Mouse (Mus musculus) layer of hippocampus, adult 2 months (tissue): ENCODE results near the gene Slc47a2. TPM values are rescaled to one million over a fixed set of nuclear protein-coding genes. Genes with fewer than 3 reads are reported as not detected.

Experiments used
- DNase-seq, 2 experiments: peaks; one replicate each; pipeline ENCODE4 v3.0.0; 2022; ENCODE audit warnings: low spot score in 2 of 2
- H3K27ac ChIP-seq: fragments of 200-600 bp; 2 replicates; pipeline ENCODE4 v1.8.1; 2022
- H3K4me3 ChIP-seq: fragments of 200-600 bp; 2 replicates; pipeline ENCODE4 v1.8.1; 2022; ENCODE audit warnings: mild to moderate bottlenecking
- CTCF ChIP-seq: fragments of 200-600 bp; conservative IDR thresholded peaks from 2 replicates; pipeline ENCODE4 v1.8.1; 2022; ENCODE audit warnings: antibody characterized with exemption, mild to moderate bottlenecking, moderate library complexity
- total RNA-seq, 2 experiments: library from RNA; stranded (reverse); gene quantifications; 2 replicates each; pipeline ENCODE4 v1.2.3; 2021

Gene Slc47a2
- total RNA-seq, 2 experiments from 2014 or later = not detected

DNA sequence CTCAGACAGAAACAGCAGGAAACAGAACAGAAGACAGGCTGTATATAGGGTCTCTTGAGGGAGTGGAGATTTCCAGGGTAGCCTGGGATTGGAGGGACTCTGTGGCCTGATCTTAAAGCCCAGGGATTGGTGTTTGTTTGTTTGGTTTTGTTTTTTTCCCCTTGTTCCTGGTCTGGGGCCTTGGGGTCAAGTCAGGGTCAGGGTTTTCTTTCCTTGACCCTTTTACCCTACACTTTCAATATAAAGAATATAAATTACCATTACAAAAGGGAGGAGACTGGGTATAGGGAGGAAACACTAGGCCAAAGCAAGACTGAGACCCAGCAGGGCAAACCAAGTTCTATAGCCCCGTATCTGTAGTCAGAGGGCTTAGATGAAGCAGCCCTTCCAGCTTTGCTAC is 46.1 kb downstream of the Slc47a2 start:
- TF ChIP-seq CTCF = no peak
- Histone ChIP-seq H3K27ac (no peak overlapping the region), H3K4me3 (no peak overlapping the region)
- no peak for DNase-seq

DNA sequence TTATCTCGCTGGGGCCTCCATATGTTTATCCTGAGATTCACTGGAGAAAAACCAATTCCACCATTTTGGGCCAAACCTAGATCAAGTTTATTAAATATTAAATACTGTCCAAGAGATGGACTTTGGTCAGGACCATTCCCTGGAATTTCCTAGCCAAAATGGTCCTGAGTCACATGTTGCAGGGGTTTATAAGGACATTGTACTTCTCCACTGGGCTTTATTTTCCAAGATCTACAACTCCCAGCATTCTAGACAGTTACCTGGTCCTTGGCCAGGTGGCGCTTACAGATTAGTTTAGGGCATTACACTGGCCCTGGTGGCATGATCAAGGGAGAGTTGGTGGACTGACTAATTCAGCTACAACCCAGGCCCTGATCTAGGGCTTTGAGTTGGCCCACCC is 47.1 kb downstream of the Slc47a2 start:
- DNase-seq = no peak
- TF ChIP-seq CTCF = no peak
- Histone ChIP-seq H3K4me3 (no peak overlapping the region), H3K27ac (no peak overlapping the region)

DNA sequence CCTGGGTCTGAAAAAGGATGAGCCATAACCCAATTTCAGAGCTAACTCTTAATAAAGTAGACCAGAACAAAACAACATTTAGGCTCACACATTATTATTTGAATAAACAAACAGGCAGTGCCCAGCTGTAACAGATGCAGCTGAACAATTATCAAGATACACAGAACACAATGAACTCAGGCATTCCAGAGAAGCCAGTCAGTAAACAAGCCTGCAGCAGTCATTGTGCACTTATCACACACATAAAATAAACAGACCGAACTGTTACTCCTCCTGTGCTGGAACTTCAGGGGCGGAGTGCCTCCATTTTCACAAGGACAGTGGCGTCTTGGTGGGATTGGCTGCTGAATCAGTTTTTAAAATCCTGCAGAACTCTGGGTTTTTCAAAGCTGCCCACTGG is 48.2 kb downstream of the Slc47a2 start:
- Histone ChIP-seq H3K4me3 (no peak overlapping the region), H3K27ac (no peak overlapping the region)
- TF ChIP-seq CTCF = no peak
- DNase-seq = no peak

DNA sequence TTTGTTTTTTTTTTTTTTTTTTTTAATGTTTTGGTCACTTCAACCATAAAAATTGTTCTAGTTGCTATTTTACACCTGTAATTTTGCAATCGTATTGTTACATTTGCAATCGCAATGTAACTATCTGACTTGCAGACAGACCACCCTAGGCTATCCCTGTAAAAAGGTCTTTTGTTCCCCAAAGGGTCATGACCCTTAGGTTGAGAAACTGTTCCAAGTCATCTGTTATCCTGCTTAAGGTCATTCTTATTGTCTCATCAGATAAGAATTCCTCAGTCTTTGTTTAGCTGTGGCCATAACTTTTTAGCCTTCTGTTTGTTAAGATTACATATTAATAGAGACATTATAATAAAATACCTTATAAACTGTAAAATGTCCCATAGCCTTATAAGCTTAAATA is 49.4 kb downstream of the Slc47a2 start:
- no peak overlapping the region for H3K27ac ChIP-seq
- no peak for TF ChIP-seq CTCF
- no peak overlapping the region for H3K4me3 ChIP-seq
- no peak for DNase-seq

DNA sequence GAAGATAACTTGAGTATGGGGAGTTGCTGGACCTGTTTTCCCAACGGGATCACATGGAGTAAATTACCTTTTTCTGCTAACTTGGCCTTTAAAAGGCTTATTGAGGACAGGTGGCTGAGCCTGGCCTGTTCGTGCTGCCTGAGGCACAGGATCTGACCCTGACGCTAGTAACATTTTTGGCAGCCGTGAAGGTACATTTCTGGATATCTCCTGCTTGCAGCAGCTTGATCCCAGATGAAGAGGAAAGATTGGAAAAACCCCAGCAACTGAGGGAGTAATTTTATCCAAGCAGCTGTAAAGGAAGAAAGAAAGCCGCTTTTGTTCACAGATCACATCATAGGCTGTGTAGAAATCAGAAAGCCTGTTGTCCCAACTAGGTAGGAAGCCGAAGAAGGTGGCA is 58.3 kb downstream of the Slc47a2 start:
- DNase-seq = no peak
- Histone ChIP-seq H3K27ac (no peak overlapping the region), H3K4me3 (no peak overlapping the region)
- no peak for TF ChIP-seq CTCF

DNA sequence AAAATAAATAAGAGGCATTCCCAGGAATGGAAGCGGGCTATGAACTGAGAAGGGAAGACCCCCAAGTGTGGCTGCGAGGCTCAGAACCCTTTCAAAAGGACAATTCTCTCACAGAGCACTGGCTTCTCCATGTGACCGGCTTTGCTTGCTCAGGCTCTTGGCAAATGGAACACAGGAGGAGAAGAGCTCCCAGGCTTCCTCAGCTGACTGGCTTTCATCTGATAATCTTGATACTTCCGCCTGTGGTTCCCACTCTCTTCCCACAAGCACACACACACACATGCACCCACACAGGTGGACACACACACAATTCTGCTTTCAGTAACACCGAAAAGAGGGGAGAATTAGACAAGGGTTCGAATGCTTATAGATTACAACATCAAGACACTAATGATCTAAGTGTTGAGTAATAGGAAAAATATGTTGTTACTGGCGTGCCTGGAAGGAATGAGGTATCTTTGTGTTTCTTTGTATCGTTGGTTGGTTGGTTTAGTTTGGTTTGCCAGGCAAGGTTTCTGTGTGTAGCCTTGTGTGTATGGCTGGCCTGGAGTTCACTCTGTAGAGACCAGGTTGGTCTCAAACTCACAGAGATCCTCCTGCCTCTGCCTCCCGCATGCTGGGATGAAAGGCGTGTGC is 59.1 kb downstream of the Slc47a2 start:
- TF ChIP-seq CTCF = no peak
- H3K4me3 ChIP-seq = no peak overlapping the region
- H3K27ac ChIP-seq = no peak overlapping the region
- no peak for DNase-seq

DNA sequence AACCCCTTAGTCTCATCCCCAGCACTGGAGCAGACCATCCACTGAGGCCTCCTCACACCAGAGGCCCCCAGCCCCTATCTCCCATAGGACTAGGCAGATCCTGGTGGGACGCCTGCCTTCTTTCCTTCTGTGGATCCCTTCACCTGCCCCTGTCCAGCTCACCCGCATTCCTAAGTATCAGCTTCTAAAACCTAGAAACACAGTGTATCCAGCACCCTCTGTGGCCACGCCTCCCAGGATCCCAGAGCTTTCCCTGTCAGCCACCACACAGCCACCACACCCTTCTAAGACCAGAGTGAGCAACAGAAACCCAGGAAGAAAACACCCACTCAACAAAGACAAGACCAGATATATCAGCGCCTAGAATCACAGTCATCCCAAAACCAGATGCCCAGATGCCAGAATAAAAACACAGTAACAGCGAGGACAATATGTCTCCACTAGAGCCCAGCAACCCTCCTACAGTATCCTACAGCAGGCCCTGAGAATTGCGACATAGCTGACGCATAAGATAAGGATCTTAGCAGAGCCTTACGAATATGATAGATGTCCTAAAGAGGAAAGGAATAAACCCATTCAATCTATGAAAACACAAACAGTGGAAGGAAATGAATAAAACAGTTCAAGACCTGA is 64.1 kb downstream of the Slc47a2 start:
- DNase-seq = peak in 1 of 2 experiments; percentile 13
- TF ChIP-seq CTCF = no peak
- Histone ChIP-seq H3K27ac (no peak overlapping the region), H3K4me3 (no peak overlapping the region)

DNA sequence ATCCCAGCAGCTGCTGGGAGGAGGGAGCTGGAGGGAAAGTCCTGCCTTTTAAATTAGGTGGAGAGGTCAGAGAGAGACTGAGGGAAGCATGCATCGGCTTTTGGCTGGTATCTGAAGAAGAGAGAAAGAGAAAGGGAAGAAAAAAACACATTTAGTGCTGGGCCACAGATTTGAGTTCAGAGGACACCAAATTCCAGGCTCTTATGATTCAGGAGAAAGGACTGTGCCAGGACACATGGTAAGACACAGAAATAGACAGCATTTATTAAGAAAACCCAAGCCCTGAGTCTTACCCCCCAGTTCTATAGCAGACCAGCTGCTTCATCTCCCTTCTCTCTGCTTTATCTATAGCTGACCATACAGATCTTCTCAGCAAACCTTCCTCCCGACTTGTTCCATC is 64.7 kb downstream of the Slc47a2 start:
- Histone ChIP-seq H3K4me3 (no peak overlapping the region), H3K27ac (no peak overlapping the region)
- no peak for DNase-seq
- no peak for TF ChIP-seq CTCF

DNA sequence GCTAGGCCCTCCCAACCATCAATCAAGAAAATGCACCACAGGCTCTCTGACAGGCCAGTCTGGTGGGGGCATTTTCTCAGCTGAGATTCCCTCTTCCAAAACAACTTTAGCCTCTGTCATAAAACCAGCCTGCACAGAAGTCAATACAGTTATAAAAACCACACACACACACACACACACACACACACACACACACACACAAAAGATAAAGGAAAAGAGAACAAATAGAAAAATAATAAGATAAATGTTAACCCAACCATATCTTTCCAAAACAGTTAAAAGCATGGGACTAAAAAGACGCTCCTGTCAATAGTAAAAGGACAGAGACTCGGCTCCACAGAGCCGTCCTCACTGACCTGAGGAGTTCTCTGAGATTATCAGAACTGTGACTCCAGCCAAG is 66.2 kb downstream of the Slc47a2 start:
- DNase-seq = no peak
- no peak overlapping the region for H3K4me3 ChIP-seq
- no peak overlapping the region for H3K27ac ChIP-seq
- TF ChIP-seq CTCF = no peak

DNA sequence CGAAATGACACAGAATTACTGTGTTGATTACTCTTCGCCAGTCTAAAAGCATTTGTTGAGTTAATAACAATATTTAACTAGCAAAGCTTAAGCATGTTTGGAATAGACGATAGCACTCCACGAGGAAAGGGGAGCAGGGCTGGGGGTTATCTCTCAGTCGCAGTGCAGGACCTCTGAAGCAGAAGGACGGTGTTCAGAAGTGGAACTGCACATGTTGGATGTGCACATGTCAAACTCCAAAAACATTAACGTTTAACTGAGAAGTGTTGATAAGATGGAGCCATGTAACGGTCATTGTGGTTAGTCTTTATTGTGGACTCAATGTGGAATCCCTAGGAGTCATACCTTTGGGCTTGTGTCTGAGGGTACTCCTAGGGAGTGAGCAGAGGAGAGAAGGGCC is 67.6 kb downstream of the Slc47a2 start:
- no peak for DNase-seq
- H3K4me3 ChIP-seq = no peak overlapping the region
- no peak overlapping the region for H3K27ac ChIP-seq
- TF ChIP-seq CTCF = no peak

DNA sequence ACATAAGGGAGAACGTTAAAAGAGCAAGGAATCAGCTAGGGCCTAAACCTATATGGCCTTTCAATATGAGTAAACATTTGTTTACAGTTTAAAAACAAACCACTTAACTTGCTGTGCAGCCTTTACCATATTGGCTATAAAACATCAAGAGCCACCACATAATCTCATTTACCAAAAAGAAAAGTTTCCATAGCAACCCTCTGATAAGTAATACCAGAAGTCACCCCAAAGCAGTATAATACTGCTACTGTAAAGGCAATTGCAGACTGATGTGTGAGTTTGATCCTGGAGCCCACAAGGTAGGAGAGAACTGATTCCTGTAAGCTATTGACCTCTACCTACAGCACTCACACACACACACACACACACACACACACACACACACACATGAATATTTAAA is 68.2 kb downstream of the Slc47a2 start:
- Histone ChIP-seq H3K4me3 (no peak overlapping the region), H3K27ac (no peak overlapping the region)
- DNase-seq = no peak
- no peak for TF ChIP-seq CTCF

DNA sequence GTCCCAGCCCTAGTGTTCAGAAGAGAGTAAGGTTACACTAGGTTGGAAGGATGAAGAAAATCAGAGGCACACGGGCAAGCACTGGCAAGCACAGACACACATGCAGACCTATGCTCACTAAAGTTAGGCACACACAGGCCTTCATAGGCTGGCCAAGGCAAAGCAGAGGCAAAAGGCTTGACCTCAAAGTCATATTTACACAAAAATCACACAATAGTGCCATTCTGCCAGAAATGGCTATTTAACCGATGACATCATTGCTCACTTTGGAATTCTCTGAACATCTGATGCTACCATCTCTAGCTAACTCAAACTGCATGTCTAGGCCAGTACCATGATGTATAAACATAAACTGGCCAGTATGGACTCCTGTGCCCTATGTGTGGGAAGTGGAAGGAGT is 68.7 kb downstream of the Slc47a2 start:
- DNase-seq = no peak
- TF ChIP-seq CTCF = no peak
- no peak overlapping the region for H3K4me3 ChIP-seq
- H3K27ac ChIP-seq = no peak overlapping the region

DNA sequence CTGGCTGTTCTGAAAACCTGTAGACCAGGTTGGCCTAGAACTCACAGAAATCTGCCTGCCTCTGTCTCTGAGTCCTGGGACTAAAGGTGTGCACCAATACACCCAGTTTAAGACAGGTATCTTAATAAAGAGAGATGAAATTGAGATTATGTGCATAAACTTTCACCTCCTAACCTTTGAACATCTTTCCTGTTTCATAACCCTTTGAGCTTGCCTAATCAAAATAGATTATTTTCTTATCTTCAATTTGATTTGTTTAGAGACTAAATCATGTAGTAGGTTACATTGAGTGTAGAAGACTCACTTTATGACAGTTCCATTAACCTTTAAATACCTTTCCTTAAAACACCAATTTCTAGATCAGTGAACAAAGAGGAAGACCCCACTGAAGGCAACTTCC is 71.0 kb downstream of the Slc47a2 start:
- Histone ChIP-seq H3K27ac (no peak overlapping the region), H3K4me3 (no peak overlapping the region)
- no peak for DNase-seq
- TF ChIP-seq CTCF = no peak

DNA sequence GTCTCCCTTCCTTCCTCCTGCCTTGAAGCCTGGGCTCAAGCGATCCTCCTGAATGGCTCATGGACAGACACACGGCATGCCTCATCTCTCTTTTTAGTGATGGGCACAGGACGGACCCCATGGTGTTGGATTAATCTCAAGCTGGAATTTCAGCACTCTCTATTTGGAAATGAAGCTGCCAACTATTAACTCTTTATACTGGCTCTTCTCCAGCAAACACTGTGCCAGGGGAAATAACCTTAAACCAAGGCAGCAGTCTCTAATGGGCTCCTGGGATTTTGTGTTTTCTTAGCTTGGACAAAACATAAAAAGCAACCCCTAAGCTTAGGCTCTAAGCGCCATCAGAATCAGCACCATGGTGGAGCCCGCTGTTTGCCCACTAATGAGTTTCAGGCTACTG is 72.3 kb downstream of the Slc47a2 start:
- DNase-seq = no peak
- TF ChIP-seq CTCF = no peak
- no peak overlapping the region for H3K27ac ChIP-seq
- no peak overlapping the region for H3K4me3 ChIP-seq
